In the genomic region with DNA sequence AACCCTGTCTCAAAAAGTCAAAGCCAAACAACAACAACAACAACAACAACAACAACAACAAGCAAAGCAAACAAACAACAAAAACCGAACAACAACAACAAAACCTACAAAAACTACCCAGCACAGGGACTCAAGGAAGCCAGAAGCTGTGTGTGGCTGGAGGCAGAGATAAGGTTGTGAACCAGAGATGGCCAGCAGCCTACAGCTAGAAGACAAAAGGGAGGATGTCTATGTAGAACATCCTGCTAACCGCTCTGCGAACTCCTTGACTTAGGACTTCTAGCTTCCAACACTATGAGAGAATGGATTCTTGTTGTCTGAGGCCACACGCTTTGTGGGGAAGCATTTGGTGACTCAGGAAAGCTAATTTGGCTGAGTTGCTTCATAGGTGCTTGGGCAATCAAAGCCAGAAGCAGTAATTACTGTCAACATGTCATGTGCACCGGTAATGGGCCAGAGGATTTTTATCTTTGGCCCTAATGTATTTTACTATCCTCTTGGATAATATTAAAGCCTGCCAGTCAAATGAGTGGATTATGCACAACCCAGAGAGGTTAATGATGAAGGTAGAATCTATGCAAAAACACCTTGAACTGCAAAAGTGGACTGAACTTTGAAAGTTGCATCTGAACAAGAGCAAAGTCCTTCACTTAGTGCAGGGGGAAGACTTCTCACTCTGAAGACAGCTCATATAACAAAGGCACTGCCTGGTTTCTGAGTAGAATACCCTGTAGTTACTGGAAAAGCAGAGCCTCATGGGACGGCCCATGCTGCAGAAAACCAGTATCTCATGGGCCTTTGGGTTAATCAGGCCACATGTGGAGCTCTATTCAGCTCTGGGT, we compare ENCODE assay signal across 15 mouse cellular contexts. TPM values are rescaled to one million over a fixed set of nuclear protein-coding genes. Genes with fewer than 3 reads are reported as not detected.
A peak's percentile ranks its signal among the peaks of the same experiment; 100 is the strongest.
DNase-seq lines count a peak whose midpoint lies in the region; ATAC-seq lines count a peak whose summit lies in the region.
"Had no signal": no experiment of that assay in that cellular context is flagged by ENCODE, and none has a peak within 500 bp of the region (broad histone marks: within the 10 kb centered on the region; RNA-seq: fewer than 3 reads in every experiment).

No protein-coding gene starts in this region.

- peaks cover 13% of the 10 kb centered on the region for H3K4me1 ChIP-seq in heart, embryonic 12.5 days (replicated peaks)
- H3K4me1 ChIP-seq in liver, embryonic 16.5 days (ENCODE audit: control insufficient read depth, low read depth, low read length), result peaks cover 21% of the 10 kb centered on the region
- H3K4me1 ChIP-seq in hindbrain, embryonic 16.5 days (ENCODE audit: control insufficient read depth, insufficient read depth, low read depth, low read length), result no peaks in the 10 kb centered on the region

- ATAC-seq in heart, embryonic 12.5 days (ENCODE audit: insufficient number of reproducible peaks, low FRiP score), result peak; percentile 71; the same call in 1 of the 2 replicates
- ATAC-seq in liver, embryonic 16.5 days (ENCODE audit: low read depth), result peak; percentile 78
- ATAC-seq in hindbrain, embryonic 16.5 days, result no peak
- ATAC-seq: CD4-positive, CD25-positive, alpha-beta regulatory T cell, adult 4 months had no signal

- 0 out of 2 replicates have a peak, but pooled peaks cover 3% of the 10 kb centered on the region for H3K9me3 ChIP-seq in heart, embryonic 12.5 days (replicated peaks)
- no peaks in the 10 kb centered on the region; the same call in 1 of the 2 replicates for H3K9me3 ChIP-seq in liver, embryonic 16.5 days (replicated peaks; ENCODE audit: control insufficient read depth, low read length)
- no peaks in the 10 kb centered on the region for H3K9me3 ChIP-seq in hindbrain, embryonic 16.5 days (ENCODE audit: control insufficient read depth, low read length)

- H3K27me3 ChIP-seq in heart, embryonic 12.5 days (replicated peaks), result no peaks in the 10 kb centered on the region
- no peaks in the 10 kb centered on the region for H3K27me3 ChIP-seq in liver, embryonic 16.5 days (ENCODE audit: control insufficient read depth, insufficient read depth, low read depth, low read length)
- no peaks in the 10 kb centered on the region for H3K27me3 ChIP-seq in hindbrain, embryonic 16.5 days (replicated peaks; ENCODE audit: control insufficient read depth, insufficient read depth, low read length)

- no peak overlapping the region for H3K27ac ChIP-seq in heart, embryonic 12.5 days (ENCODE audit: poor library complexity, severe bottlenecking)
- H3K27ac ChIP-seq in liver, embryonic 16.5 days (ENCODE audit: low read length), result peak overlapping the region; percentile 79
- H3K27ac ChIP-seq in hindbrain, embryonic 16.5 days (ENCODE audit: low read depth, low read length), result no peak overlapping the region
- H3K27ac ChIP-seq: macrophage had no signal

- H3K9ac ChIP-seq in heart, embryonic 12.5 days, result no peak overlapping the region
- H3K9ac ChIP-seq in liver, embryonic 16.5 days (ENCODE audit: low read depth, low read length), result no peak overlapping the region
- no peak overlapping the region for H3K9ac ChIP-seq in hindbrain, embryonic 16.5 days (ENCODE audit: low read depth, low read length)

- 70% methylated on average over 6 of the region's 6 CpGs for WGBS in heart, embryonic 12.5 days
- WGBS in liver, embryonic 16.5 days (ENCODE audit: insufficient replicate concordance), result 51% methylated on average over 6 of the region's 6 CpGs
- 90% methylated on average over 6 of the region's 6 CpGs for WGBS in hindbrain, embryonic 16.5 days

- intact Hi-C loops in heart, postnatal 14 days (cut with DNase I), result no loop called here

- no peak for DNase-seq in heart, postnatal 14 days
- DNase-seq in NIH3T3 (ENCODE audit: low read depth), result peak; percentile 48
- peak; percentile 36 for DNase-seq in fibroblast of lung, adult 2 months (ENCODE audit: low read depth)
- no peak for DNase-seq in cerebellum, adult 11-12 months
- no peak for DNase-seq in gastrocnemius, postnatal 10 days

- no peaks in the 10 kb centered on the region for H3K36me3 ChIP-seq in heart, embryonic 12.5 days
- H3K36me3 ChIP-seq in liver, embryonic 16.5 days (ENCODE audit: control insufficient read depth, insufficient read depth), result no peaks in the 10 kb centered on the region
- no peaks in the 10 kb centered on the region for H3K36me3 ChIP-seq in hindbrain, embryonic 16.5 days (ENCODE audit: control insufficient read depth, insufficient read depth, low read length)

- H3K4me3 ChIP-seq in heart, embryonic 12.5 days, result no peak overlapping the region
- no peak overlapping the region for H3K4me3 ChIP-seq in liver, embryonic 16.5 days (ENCODE audit: low read depth, low read length)
- no peak overlapping the region for H3K4me3 ChIP-seq in hindbrain, embryonic 16.5 days (ENCODE audit: low read length)

- H3K4me2 ChIP-seq in heart, embryonic 12.5 days, result no peak overlapping the region
- H3K4me2 ChIP-seq in liver, embryonic 16.5 days (ENCODE audit: low read depth, low read length), result 0 out of 2 replicates have a peak overlapping the region, but pooled peaks have one; percentile 4
- H3K4me2 ChIP-seq in hindbrain, embryonic 16.5 days (ENCODE audit: low read length), result no peak overlapping the region

RNA-seq across cellular contexts. Expression of a gene that starts 45.5 kb away (rescaled TPM):
- not detected in 2 replicates for polyA plus RNA-seq in heart, embryonic 12.5 days (2016; fragmentation: Nextera tagmentation; extraction: Ambion mirVana)
- total RNA-seq in heart, postnatal 14 days (2021), result not detected
- not detected in 2 replicates for polyA plus RNA-seq in liver, embryonic 16.5 days (2015; fragmentation: Nextera tagmentation; extraction: Ambion mirVana)
- not detected for total RNA-seq in gastrocnemius, postnatal 10 days (2021)
- polyA plus RNA-seq in hindbrain, embryonic 16.5 days (2015; fragmentation: Nextera tagmentation; extraction: Ambion mirVana), result not detected in 2 replicates
- total RNA-seq: heart, postnatal 25 days had no signal
- polyA plus RNA-seq: CD4-positive, CD25-positive, alpha-beta regulatory T cell, adult 4 months; cortical plate, adult 2 months; limb, embryonic 11.5 days; macrophage; spleen, adult 2 months; thymus, postnatal 0 days had no signal

RNA-seq across cellular contexts. Expression of a gene that starts 53.9 kb away (rescaled TPM):
- polyA plus RNA-seq in heart, embryonic 12.5 days (2016; fragmentation: Nextera tagmentation; extraction: Ambion mirVana), result 2.1 and 2.9 TPM in 2 replicates
- 1 to 10 TPM; 2.3 TPM for total RNA-seq in heart, postnatal 14 days (2021)
- polyA plus RNA-seq in liver, embryonic 16.5 days (2015; fragmentation: Nextera tagmentation; extraction: Ambion mirVana), result 0.25 and 1.3 TPM in 2 replicates
- not detected for total RNA-seq in gastrocnemius, postnatal 10 days (2021)
- polyA plus RNA-seq in hindbrain, embryonic 16.5 days (2015; fragmentation: Nextera tagmentation; extraction: Ambion mirVana), result 0.19 TPM in 1 of 2 replicates, not detected in the other
- polyA plus RNA-seq: CD4-positive, CD25-positive, alpha-beta regulatory T cell, adult 4 months; spleen, adult 2 months had no signal

Comparison
In these comparisons a context has a peak if more than half of its experiments do, and no peak if none do; other contexts are left out.
1. DNase-seq: peak in NIH3T3 (single experiment) and fibroblast of lung, adult 2 months (single experiment); none in heart, postnatal 14 days (0 of 2), cerebellum, adult 11-12 months (single experiment) and gastrocnemius, postnatal 10 days (single experiment).